Mouse (Mus musculus): ENCODE measurements around the gene Grin2b.

DNA sequence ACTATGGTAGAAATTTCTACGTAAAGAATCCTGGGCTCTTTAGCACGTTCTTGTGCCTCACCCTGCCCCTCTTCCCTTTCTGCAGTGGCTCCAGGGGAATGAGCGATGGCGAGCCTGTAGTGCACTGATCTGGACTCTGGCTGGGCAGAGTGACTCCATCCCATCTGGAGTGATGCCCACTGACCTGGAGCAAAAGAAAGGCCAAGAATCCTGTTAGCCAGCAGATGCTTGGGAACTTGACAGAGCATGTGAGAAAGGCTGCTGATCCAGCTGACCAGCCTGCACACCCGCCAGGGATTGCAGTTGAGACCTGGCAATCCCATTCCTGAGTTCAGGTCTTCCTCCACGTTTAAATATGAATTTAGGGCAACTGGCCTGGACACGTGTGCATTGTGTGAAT, 178.6 kb downstream of the Grin2b start:
- TF ChIP-seq CTCF (IDR thresholded peaks at IDR 0.05; ENCODE audit: borderline replicate concordance, insufficient read depth, low read length) (no peak), POLR2A (IDR thresholded peaks at IDR 0.05; ENCODE audit: low read depth, low read length) (no peak)
